Mouse (Mus musculus) heart, adult 11 months (tissue): Measurements from ENCODE around the gene Gm17467.
"Not testable (repeated sequence)": the region's sequence is repeated elsewhere in the genome, so short reads cannot be mapped to it uniquely, and the experiment has no call there.

ENCODE experiments used
- DNase-seq: peaks from one replicate; pipeline ENCODE4 v3.0.0; 2022

Gene Gm17467

DNA sequence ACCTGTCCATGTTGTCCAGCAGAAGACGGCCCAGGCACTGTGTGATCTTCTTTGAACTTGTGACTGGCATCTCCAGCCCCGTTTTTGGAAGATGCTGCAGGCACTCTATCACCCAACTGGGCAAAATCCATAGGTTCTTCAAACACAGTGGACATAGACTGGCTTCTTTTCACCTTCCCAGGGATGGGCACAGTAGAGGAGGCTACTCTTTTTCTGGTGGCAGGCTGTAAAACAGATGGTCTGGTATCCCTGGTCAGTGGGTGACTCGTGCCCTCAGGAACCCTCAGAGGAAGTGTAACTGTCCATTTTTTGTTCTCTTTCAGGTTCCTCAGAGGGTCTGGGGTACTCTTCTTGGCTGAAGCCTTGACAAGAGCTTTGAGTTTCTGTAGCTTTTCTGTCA, at the start of gene Gm17467:
Gene Gm17467 (minus strand): TSS at position 101 of the 400 bp plus-strand sequence.
- not testable (repeated sequence) for DNase-seq
